Mouse (Mus musculus): Measurements from ENCODE around the gene Usp17le. TPM values are rescaled to one million over a fixed set of nuclear protein-coding genes. Genes with fewer than 3 reads are reported as not detected.
"Not testable (repeated sequence)": the region's sequence is repeated elsewhere in the genome, so short reads cannot be mapped to it uniquely, and the experiment has no call there.

The Usp17le gene
- polyA plus RNA-seq (2017; shearing (Covaris generic)) = not detected

GRCm38 (mm10) chr7:104777370-104777769 is at the start of gene Usp17le:
Usp17le (minus strand) TSS chr7:104777470.
- ATAC-seq = not testable (repeated sequence)

GRCm38 (mm10) chr7:104810335-104810734 is 33.1 kb upstream of the Usp17le start:
- not testable (repeated sequence) for ATAC-seq

- no peak for ATAC-seq
Measured at GRCm38 (mm10) chr7:104790796-104791195, 13.5 kb upstream of the Usp17le start.

Other genes starting within 250 kb of the Usp17le start
- gene Olfr651, start 227.3 kb downstream of the Usp17le start, polyA plus RNA-seq (2017; shearing (Covaris generic)) = not detected
- under 1 TPM in 1 of 2 experiments, not detected in 1; 0.44 TPM for gene Olfr652, start 216.6 kb downstream of the Usp17le start, polyA plus RNA-seq (2017; shearing (Covaris generic))
- gene Olfr653, start 200.2 kb downstream of the Usp17le start, polyA plus RNA-seq (2017; shearing (Covaris generic)) = not detected
- under 1 TPM in 1 of 2 experiments, not detected in 1; 0.30 TPM for gene Olfr654, start 190.4 kb downstream of the Usp17le start, polyA plus RNA-seq (2017; shearing (Covaris generic))
- not detected for gene Olfr655, start 175.7 kb downstream of the Usp17le start, polyA plus RNA-seq (2017; shearing (Covaris generic))
- gene Olfr656, start 163.5 kb downstream of the Usp17le start, polyA plus RNA-seq (2017; shearing (Covaris generic)) = not detected
- not detected for gene Olfr657, start 152.7 kb downstream of the Usp17le start, polyA plus RNA-seq (2017; shearing (Covaris generic))
- gene Olfr658, start 130.2 kb downstream of the Usp17le start, polyA plus RNA-seq (2017; shearing (Covaris generic)) = under 1 TPM in 1 of 2 experiments, not detected in 1; 0.19 TPM
- not detected for gene Olfr659, start 110.7 kb downstream of the Usp17le start, polyA plus RNA-seq (2017; shearing (Covaris generic))
- gene Olfr661, start 91.0 kb downstream of the Usp17le start, polyA plus RNA-seq (2017; shearing (Covaris generic)) = not detected
- not detected for gene Usp17lb, start 65.1 kb upstream of the Usp17le start, polyA plus RNA-seq (2017; shearing (Covaris generic))
- not detected for gene Usp17la, start 79.5 kb upstream of the Usp17le start, polyA plus RNA-seq (2017; shearing (Covaris generic))
- gene Olfr665, start 100.6 kb upstream of the Usp17le start, polyA plus RNA-seq (2017; shearing (Covaris generic)) = not detected
- not detected for gene Olfr666, start 118.5 kb upstream of the Usp17le start, polyA plus RNA-seq (2017; shearing (Covaris generic))
- not detected for gene Olfr667, start 144.0 kb upstream of the Usp17le start, polyA plus RNA-seq (2017; shearing (Covaris generic))
- gene Olfr668, start 150.6 kb upstream of the Usp17le start, polyA plus RNA-seq (2017; shearing (Covaris generic)) = not detected
- gene Olfr669, start 156.8 kb upstream of the Usp17le start, polyA plus RNA-seq (2017; shearing (Covaris generic)) = not detected
- not detected for gene Olfr670, start 185.2 kb upstream of the Usp17le start, polyA plus RNA-seq (2017; shearing (Covaris generic))
- gene Olfr671, start 201.7 kb upstream of the Usp17le start, polyA plus RNA-seq (2017; shearing (Covaris generic)) = not detected
- gene Olfr672, start 224.6 kb upstream of the Usp17le start, polyA plus RNA-seq (2017; shearing (Covaris generic)) = not detected